Mouse (Mus musculus) G1E (cell line): Measurements from ENCODE around the gene Rab2b.

Experiments used
- CTCF ChIP-seq: IDR thresholded peaks from 2 replicates; pipeline ENCODE4 v1.5.1; 2012; ENCODE audit warnings: low read depth, low read length, inconsistent platforms, mixed read lengths
- GATA1 ChIP-seq: IDR thresholded peaks from 2 replicates; pipeline ENCODE4 v1.6.1; 2012; ENCODE audit warnings: borderline replicate concordance, low read length, inconsistent platforms, mixed read lengths
- GATA2 ChIP-seq: IDR thresholded peaks from 2 replicates; pipeline ENCODE4 v1.6.1; 2012; ENCODE audit warnings: low read depth, low read length, inconsistent platforms, borderline replicate concordance
- TAL1 ChIP-seq: conservative IDR thresholded peaks from 2 replicates; pipeline ENCODE4 v1.6.1; 2012; ENCODE audit warnings: low read depth, low read length, inconsistent platforms, mixed read lengths

- TF ChIP-seq CTCF (no peak), TAL1 (no peak), GATA1 (no peak), GATA2 (no peak)
Observed at GRCm38 (mm10) chr14:52313931-52314807, 34.8 kb upstream of the Rab2b start.
